Comparison of ENCODE assay signal across 8 mouse cellular contexts in the genomic region with DNA sequence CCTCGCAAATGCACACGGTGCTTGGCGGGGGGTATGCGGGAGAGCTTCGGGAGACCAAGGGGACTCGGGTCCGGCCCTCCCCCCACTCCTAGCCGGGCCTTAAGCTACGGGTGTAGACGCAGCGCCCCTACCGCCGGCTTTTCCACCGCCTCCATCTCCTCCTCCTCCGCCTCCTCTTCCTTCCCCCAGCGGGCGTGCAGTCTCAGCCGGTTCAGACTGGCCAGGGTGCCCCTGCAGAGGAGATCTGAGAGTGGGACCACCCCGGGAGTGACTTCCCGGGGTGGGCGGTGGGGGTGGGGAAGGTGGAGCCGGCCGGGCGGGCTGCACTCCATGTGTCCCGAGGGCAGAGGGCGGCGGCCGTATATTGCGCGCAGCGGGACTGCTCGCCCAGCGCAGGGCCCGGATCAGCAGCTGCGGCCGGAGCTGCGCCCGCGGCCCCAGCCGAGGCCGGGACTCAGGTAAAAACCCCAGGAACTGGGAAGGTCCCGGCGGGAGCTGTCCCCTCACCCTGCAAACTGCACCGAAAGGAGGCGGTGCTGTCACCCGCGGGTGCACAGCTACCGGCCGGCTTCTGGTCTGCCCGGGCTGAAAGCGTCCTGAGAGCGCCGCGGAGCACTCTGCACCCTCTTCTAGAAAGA. TPM values are rescaled to one million over a fixed set of nuclear protein-coding genes. Genes with fewer than 3 reads are reported as not detected.
DNase-seq lines count a peak whose midpoint lies in the region; ATAC-seq lines count a peak whose summit lies in the region.

Gene Slc16a9 (plus strand): TSS at position 180 of the 638 bp plus-strand sequence.

- peak within 1 kb of the TSS; percentile 68 for H3K4me3 ChIP-seq in forebrain, embryonic 15.5 days

- no peaks in the 10 kb centered on the region for H3K36me3 ChIP-seq in forebrain, embryonic 15.5 days

- peak; percentile 95 for ATAC-seq in forebrain, embryonic 15.5 days (replicated peaks)
- no peak for ATAC-seq in activated CD4-positive, CD25-positive, alpha-beta regulatory T cell, adult 4 months

- H3K27me3 ChIP-seq in forebrain, embryonic 15.5 days = peaks cover 24% of the 10 kb centered on the region

- peak within 1 kb of the TSS; percentile 97 for H3K4me2 ChIP-seq in forebrain, embryonic 15.5 days (replicated peaks)

- H3K4me1 ChIP-seq in forebrain, embryonic 15.5 days = peaks cover 15% of the 10 kb centered on the region

- peak within 1 kb of the TSS; percentile 60 for H3K9ac ChIP-seq in forebrain, embryonic 15.5 days (replicated peaks)

- peak; percentile 96 for DNase-seq in ZHBTc4 (ENCODE audit: low read depth, low spot score)
- DNase-seq in cerebellum, adult 18-20 months = peak; percentile 69 to 74
- DNase-seq in heart, postnatal 4 days = peak; percentile 72
- DNase-seq in layer of hippocampus, postnatal 10 days (ENCODE audit: low spot score in 2 of 2) = peak; percentile 60 to 73
- peak; percentile 78 for DNase-seq in lung, postnatal 14 days
- peak; percentile 72 for DNase-seq in ovary, postnatal 36 days (ENCODE audit: low spot score)

- H3K9me3 ChIP-seq in forebrain, embryonic 15.5 days = no peaks in the 10 kb centered on the region

- WGBS in forebrain, embryonic 15.5 days = 1% methylated on average over 54 of the region's 54 CpGs

- H3K27ac ChIP-seq in forebrain, embryonic 15.5 days (replicated peaks) = no peak within 1 kb of the TSS

RNA-seq across cellular contexts. Expression of gene Slc16a9, which starts in this region (rescaled TPM):
- 1.5 and 1.6 TPM in 2 replicates for polyA plus RNA-seq in forebrain, embryonic 15.5 days (2015; fragmentation: Nextera tagmentation; extraction: Ambion mirVana)
- total RNA-seq in heart, postnatal 4 days (2021) = 1 to 10 TPM; 1.4 to 1.9 TPM
- 1 to 10 TPM; 3.1 to 3.7 TPM for total RNA-seq in layer of hippocampus, postnatal 10 days (2021)
- polyA plus RNA-seq in activated CD4-positive, CD25-positive, alpha-beta regulatory T cell, adult 4 months (2017; shearing (Covaris generic)) = not detected
